Mouse (Mus musculus) urinary bladder, postnatal 4 days (tissue): ENCODE data around the gene Lsm14a.

Experiments used
- DNase-seq, 2 experiments: peaks; one replicate each; pipeline ENCODE4 v3.0.0; 2021 to 2022; ENCODE audit warnings: low spot score in 2 of 2

The Lsm14a gene

GRCm38 (mm10) chr7:34393215-34393614 lies at the start of gene Lsm14a:
Lsm14a (minus strand) TSS chr7:34393315.
- no peak for DNase-seq

DNA sequence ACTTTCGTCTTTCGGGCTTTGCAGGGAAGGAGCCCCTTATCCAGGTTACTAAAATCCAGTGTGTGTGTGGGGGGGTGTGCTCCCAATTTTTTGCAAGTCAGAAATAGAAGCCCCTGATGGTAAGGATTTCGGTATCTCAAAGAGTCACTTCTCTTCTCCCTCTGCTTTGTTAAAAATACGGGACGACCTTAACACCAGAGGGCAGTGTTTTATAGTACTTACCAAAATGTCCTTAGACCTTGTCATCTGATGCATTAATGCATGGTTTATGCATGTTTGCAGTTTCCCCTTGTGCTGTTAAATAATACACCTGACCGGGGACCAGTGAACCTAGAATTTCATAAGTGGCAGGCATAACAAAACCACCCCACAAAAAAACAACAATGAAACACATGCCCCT lies 45.8 kb upstream of the Lsm14a start:
- no peak for DNase-seq

DNA sequence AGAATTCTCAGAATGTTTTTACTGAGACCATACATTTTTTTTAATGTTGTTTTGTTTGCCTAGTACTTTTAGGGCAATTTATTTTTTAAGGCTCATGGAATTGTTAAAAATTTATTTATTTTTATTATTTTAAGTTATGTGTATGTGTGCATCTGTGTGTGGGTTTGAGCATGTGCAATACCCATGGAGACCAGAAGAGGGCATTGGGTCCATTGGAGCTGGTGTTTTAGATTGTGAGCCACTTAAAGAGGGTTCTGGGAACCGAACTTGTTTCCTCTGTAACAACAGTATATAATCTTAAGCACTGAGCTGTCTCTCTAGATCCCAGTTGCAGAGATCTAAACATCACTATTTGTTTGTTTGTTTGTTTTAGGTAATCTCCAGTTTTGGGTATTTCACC lies 40.5 kb upstream of the Lsm14a start:
- no peak for DNase-seq

- DNase-seq: no peak
These were observed 28.1 kb upstream of the Lsm14a start for GRCm38 (mm10) chr7:34421201-34421600.

- no peak for DNase-seq
These were observed 14.4 kb upstream of the Lsm14a start for GRCm38 (mm10) chr7:34407492-34407891.

DNA sequence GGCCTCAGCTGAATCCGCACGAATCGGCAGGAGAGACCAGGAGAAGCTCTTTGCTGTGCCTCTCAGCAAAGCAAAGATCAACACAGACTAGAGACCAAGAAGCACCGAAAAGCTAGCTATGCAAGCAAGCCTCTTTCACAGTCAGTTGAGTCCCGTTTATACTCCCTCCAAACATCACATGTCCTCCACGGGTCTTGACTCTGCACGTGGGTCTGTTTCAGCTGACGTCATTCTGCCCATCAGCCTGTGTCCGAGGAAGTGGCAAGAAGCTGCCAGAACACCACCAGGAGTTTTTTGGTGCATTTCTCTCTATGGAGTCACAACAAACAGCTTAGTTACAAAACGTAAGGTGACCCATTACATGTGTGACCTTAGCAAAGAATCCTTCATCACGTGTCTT lies 10.8 kb upstream of the Lsm14a start:
- DNase-seq: no peak

GRCm38 (mm10) chr7:34400070-34400469 lies 7.0 kb upstream of the Lsm14a start:
- no peak for DNase-seq

GRCm38 (mm10) chr7:34398831-34399230 lies 5.7 kb upstream of the Lsm14a start:
- no peak for DNase-seq

- DNase-seq: no peak
These were observed 3.7 kb upstream of the Lsm14a start for GRCm38 (mm10) chr7:34396791-34397190.

- no peak for DNase-seq
These were observed 2.6 kb upstream of the Lsm14a start for GRCm38 (mm10) chr7:34395761-34396160.

GRCm38 (mm10) chr7:34394636-34395035 lies 1.5 kb upstream of the Lsm14a start:
- DNase-seq: no peak

DNA sequence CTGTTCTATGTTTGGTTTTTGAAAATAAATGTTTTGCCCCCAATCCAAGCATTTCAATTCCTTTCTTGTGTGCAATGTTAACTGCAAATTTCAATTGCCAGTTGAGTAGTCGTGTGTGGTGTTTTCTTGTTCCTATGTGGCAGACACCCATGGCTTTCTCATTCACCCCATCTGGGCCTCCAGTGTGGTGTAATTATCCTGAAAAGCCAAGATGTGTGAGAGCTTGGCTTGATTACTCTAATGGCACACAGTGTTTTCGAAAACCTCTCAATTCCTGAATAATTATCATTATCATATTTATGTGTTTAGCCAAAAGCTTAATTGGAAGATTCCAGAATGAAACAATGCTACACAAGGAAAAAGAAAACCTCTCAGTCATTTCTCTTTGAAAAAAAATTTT lies 976 bp upstream of the Lsm14a start:
- DNase-seq: no peak

- DNase-seq: no peak
These were observed 780 bp downstream of the Lsm14a start for GRCm38 (mm10) chr7:34392335-34392734.

DNA sequence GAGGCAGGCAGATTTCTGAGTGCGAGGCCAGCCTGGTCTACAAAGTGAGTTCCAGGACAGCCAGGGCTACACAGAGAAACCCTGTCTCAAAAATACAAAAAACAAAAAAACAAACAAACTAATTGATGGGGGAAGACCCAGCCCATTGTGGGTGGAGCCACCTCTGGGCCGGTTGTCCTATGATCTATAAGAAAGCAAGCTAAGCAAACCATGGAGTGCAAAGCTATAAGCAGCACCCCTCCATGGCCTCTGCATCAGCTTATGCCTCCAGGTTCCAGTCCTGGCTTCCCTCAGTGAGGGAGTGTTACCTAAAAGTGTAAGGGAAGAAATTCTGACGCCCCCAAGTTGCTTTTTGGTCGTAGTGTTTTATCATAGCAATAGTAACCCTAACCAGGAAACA lies 1.4 kb downstream of the Lsm14a start:
- DNase-seq: no peak

- DNase-seq: no peak
These were observed 2.3 kb downstream of the Lsm14a start for GRCm38 (mm10) chr7:34390834-34391155.

DNA sequence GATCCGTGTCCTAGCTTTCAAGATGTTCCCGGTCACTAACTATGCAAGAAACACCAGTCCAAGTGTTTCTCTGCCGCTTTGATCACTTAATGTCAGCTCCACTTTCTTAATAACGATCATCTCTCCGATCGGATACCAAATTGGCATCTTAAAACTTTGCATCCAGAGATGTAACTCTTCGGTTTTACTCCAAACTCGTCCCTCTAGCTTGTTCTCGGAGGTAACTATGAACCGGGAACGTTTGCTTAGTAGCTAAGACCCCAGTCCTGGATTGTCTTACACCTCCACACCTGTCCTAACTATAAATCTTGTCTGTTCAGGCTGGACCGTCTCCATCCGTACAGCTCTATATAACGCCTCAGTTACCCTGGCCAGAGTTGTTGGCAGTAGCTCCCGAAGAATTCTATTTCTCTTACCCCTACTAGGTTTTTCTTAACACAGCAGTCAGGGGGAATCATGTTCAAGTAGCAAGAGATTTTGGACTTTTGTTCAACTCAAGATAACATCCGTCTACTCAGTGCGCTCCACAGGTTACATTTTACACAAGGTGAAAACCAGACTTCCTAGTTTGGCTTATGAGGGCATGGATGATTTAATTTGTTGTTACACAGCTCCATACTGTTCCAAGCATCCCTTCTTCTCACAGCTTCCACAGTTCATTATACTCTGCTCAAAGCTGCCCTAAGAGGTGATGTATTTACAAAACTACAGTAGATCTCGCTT lies 2.8 kb downstream of the Lsm14a start:
- DNase-seq: no peak

GRCm38 (mm10) chr7:34389277-34390085 lies 3.6 kb downstream of the Lsm14a start:
- DNase-seq: peak; percentile 92 to 94

DNA sequence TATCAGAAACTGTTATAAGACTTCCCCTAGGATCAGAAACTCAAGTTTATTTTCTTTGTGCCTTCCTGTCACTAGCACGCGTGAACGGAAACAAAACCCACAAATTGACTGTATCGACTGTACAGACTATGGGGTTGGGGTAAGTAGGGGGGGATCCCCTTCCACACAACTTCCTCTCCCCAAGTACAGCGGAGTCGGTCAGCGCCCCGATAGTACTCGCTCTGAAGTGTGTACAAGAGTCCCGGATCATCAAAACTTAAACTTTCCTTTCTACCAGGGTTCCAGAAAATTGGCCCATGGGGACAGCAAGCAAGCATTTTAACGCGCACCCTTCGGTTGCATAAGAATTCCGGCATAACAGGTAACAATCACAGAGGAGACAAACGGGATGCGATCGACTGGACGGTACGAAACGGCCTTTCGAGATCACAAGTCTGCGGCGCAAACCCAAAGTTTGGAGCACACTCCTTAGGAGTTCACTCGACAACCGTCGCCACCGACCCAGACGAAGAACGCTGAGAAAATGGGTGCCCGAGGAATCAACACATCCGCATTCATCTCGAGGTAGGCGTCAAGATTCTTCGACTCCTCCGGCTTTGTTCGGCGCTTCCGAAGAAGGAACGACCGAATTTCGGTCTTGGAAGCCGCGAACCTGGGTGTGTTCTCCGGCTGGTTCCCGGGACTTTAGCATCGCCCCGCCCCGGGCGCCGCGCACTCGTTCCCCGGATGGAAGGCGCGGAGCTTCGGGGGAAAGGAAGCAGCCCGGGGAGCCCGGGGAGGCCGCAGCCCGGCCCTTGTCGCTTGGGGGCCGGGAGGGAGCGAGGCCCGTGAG lies 4.5 kb downstream of the Lsm14a start:
- DNase-seq: peak; percentile 65 to 73

GRCm38 (mm10) chr7:34387784-34388444 lies 5.2 kb downstream of the Lsm14a start:
- no peak for DNase-seq

DNA sequence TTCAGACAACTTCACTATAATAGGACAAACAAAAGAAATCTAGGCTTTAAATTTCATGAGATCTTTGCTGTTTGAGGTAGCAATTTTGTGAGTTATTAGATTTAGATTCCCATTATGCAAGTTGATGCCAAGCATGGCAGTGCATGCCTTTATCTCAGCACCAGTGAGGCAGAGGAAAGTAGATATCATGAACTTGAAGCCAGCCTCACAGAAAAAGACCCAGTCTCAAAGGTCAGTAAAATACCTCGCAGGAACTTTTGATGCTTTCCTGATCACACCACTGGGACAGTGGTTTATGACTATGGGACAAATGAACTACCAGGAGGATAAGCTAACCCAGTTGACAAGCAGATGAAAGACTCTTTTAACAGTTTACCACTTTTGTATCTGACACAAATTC lies 10.3 kb downstream of the Lsm14a start:
- DNase-seq: no peak

GRCm38 (mm10) chr7:34381733-34382132 lies 11.4 kb downstream of the Lsm14a start:
- DNase-seq: no peak

- no peak for DNase-seq
These were observed 12.8 kb downstream of the Lsm14a start for GRCm38 (mm10) chr7:34380311-34380710.
